Mouse (Mus musculus): ENCODE measurements around the gene Oprd1.

GRCm38 (mm10) chr4:132145092-132145491, 806 bp upstream of the Oprd1 start:
- TF ChIP-seq CTCF (IDR thresholded peaks at IDR 0.05; ENCODE audit: low read depth, low read length): no peak
- no peak for TF ChIP-seq POLR2A (IDR thresholded peaks at IDR 0.05; ENCODE audit: borderline replicate concordance, low read depth, low read length)
